29 mouse cellular contexts compared by ENCODE assay signal in genomic region chr12:87984000-87984399, GRCm38 (mm10). TPM values are rescaled to one million over a fixed set of nuclear protein-coding genes. Genes with fewer than 3 reads are reported as not detected.
A peak's percentile ranks its signal among the peaks of the same experiment; 100 is the strongest.
DNase-seq lines count a peak whose midpoint lies in the region.
"Not testable (repeated sequence)": the region's sequence is repeated elsewhere in the genome, so short reads cannot be mapped to it uniquely, and the experiment has no call there.
"Had no signal": no experiment of that assay in that cellular context is flagged by ENCODE, and none has a peak within 500 bp of the region (broad histone marks: within the 10 kb centered on the region; RNA-seq: fewer than 3 reads in every experiment).

No protein-coding gene starts in this region.

- H3K4me1 ChIP-seq in ES-E14 (ENCODE audit: control insufficient read depth in 2 of 2, insufficient read depth in 2 of 2, low read length in 2 of 2, poor library complexity in 1 of 2), result not testable (repeated sequence)

- not testable (repeated sequence) for H3K9me3 ChIP-seq in ES-E14 (ENCODE audit: control insufficient read depth, insufficient read depth, low read depth, low read length)

- not testable (repeated sequence) for H3K9ac ChIP-seq in ES-E14 (ENCODE audit: insufficient read depth, low read depth, low read length, poor library complexity, severe bottlenecking)

- in situ Hi-C loops in ES-E14 (cut with MboI; ENCODE audit: low sequenced_read_pairs in 2 of 2, unreplicated experiment in 2 of 2), result not testable (repeated sequence)

- DNase-seq in 416B (ENCODE audit: low read depth) (peak; percentile 6), ES-E14 (ENCODE audit: low read depth, low spot score) (peak; percentile 4), ZHBTc4 (ENCODE audit: low read depth, low spot score) (peak; percentile 9)
- DNase-seq in gonadal fat pad, adult 2 months (ENCODE audit: low read depth), result peak; percentile 31
- DNase-seq in kidney, postnatal 36 days, result peak; percentile 2 to 3
- peak; percentile 3 to 26 for DNase-seq in left cerebral cortex, postnatal 14 days (ENCODE audit: low spot score in 2 of 2)
- DNase-seq in lung, postnatal 36 days, result peak; percentile 1

- intact Hi-C loops in left cerebral cortex, postnatal 14 days (cut with DNase I), result not testable (repeated sequence)

- H3K27ac ChIP-seq in ES-E14 (ENCODE audit: insufficient read depth, low read depth, low read length, poor library complexity, severe bottlenecking), result not testable (repeated sequence)

- H3K4me3 ChIP-seq in ES-E14 (ENCODE audit: insufficient read depth in 1 of 2, low read depth in 1 of 2, low read length in 2 of 2, poor library complexity in 1 of 2, severe bottlenecking in 1 of 2), result not testable (repeated sequence)

- not testable (repeated sequence) for H3K36me3 ChIP-seq in ES-E14 (ENCODE audit: control insufficient read depth, insufficient read depth, low read length, poor library complexity, severe bottlenecking)

RNA-seq across cellular contexts. Expression of gene Gm2075, which starts 27.6 kb away (rescaled TPM):
- not detected in 2 replicates for total RNA-seq in ES-E14 (2012; rRNA removed)
- polyA plus RNA-seq in gonadal fat pad, adult 2 months (2012; rRNA removed), result not detected in 2 replicates
- total RNA-seq in left cerebral cortex, postnatal 14 days (2021), result not detected
- total RNA-seq: adrenal gland, adult 8-10 months; adrenal gland, postnatal 4 days; G1E; gastrocnemius, adult 18-20 months; gastrocnemius, postnatal 25 days; heart, adult 18-20 months; heart, postnatal 36 days; layer of hippocampus, postnatal 36 days; left cerebral cortex, postnatal 36 days had no signal
- polyA plus RNA-seq: embryonic facial prominence, embryonic 11.5 days; forebrain, embryonic 13.5 days; frontal cortex, adult 2 months; G1E; heart, embryonic 11.5 days; heart, embryonic 16.5 days; hindbrain, embryonic 12.5 days; intestine, embryonic 16.5 days; kidney, embryonic 14.5 days; limb, embryonic 13.5 days; liver, embryonic 12.5 days; midbrain, embryonic 14.5 days; neural tube, embryonic 15.5 days; stomach, embryonic 16.5 days had no signal

RNA-seq across cellular contexts. Expression of gene Gm2042, which starts 30.1 kb away (rescaled TPM):
- 0.26 TPM in 1 of 2 replicates, not detected in the other for total RNA-seq in ES-E14 (2012; rRNA removed)
- polyA plus RNA-seq in gonadal fat pad, adult 2 months (2012; rRNA removed), result not detected in 2 replicates
- not detected for total RNA-seq in left cerebral cortex, postnatal 14 days (2021)
- total RNA-seq: adrenal gland, adult 8-10 months; adrenal gland, postnatal 4 days; gastrocnemius, adult 18-20 months; gastrocnemius, postnatal 25 days; heart, adult 18-20 months; heart, postnatal 36 days; layer of hippocampus, postnatal 36 days; left cerebral cortex, postnatal 36 days had no signal
- polyA plus RNA-seq: embryonic facial prominence, embryonic 11.5 days; forebrain, embryonic 13.5 days; frontal cortex, adult 2 months; G1E; heart, embryonic 11.5 days; heart, embryonic 16.5 days; hindbrain, embryonic 12.5 days; intestine, embryonic 16.5 days; kidney, embryonic 14.5 days; limb, embryonic 13.5 days; liver, embryonic 12.5 days; midbrain, embryonic 14.5 days; neural tube, embryonic 15.5 days; stomach, embryonic 16.5 days had no signal

RNA-seq across cellular contexts. Expression of gene Gm6803, which starts 34.6 kb away (rescaled TPM):
- not detected in 2 replicates for total RNA-seq in ES-E14 (2012; rRNA removed)
- not detected in 2 replicates for polyA plus RNA-seq in gonadal fat pad, adult 2 months (2012; rRNA removed)
- total RNA-seq in left cerebral cortex, postnatal 14 days (2021), result not detected
- total RNA-seq: adrenal gland, adult 8-10 months; adrenal gland, postnatal 4 days; G1E; gastrocnemius, adult 18-20 months; gastrocnemius, postnatal 25 days; heart, adult 18-20 months; heart, postnatal 36 days; layer of hippocampus, postnatal 36 days; left cerebral cortex, postnatal 36 days had no signal
- polyA plus RNA-seq: embryonic facial prominence, embryonic 11.5 days; forebrain, embryonic 13.5 days; frontal cortex, adult 2 months; G1E; heart, embryonic 11.5 days; heart, embryonic 16.5 days; hindbrain, embryonic 12.5 days; intestine, embryonic 16.5 days; kidney, embryonic 14.5 days; limb, embryonic 13.5 days; liver, embryonic 12.5 days; midbrain, embryonic 14.5 days; neural tube, embryonic 15.5 days; stomach, embryonic 16.5 days had no signal

RNA-seq across cellular contexts. Expression of gene Gm2056, which starts 42.8 kb away (rescaled TPM):
- total RNA-seq in ES-E14 (2012; rRNA removed), result 3.2 and 3.3 TPM in 2 replicates
- polyA plus RNA-seq in gonadal fat pad, adult 2 months (2012; rRNA removed), result not detected in 2 replicates
- not detected for total RNA-seq in left cerebral cortex, postnatal 14 days (2021)
- total RNA-seq: adrenal gland, adult 8-10 months; adrenal gland, postnatal 4 days; gastrocnemius, adult 18-20 months; gastrocnemius, postnatal 25 days; heart, adult 18-20 months; heart, postnatal 36 days; layer of hippocampus, postnatal 36 days; left cerebral cortex, postnatal 36 days had no signal
- polyA plus RNA-seq: embryonic facial prominence, embryonic 11.5 days; forebrain, embryonic 13.5 days; frontal cortex, adult 2 months; G1E; heart, embryonic 11.5 days; heart, embryonic 16.5 days; hindbrain, embryonic 12.5 days; intestine, embryonic 16.5 days; kidney, embryonic 14.5 days; limb, embryonic 13.5 days; liver, embryonic 12.5 days; midbrain, embryonic 14.5 days; neural tube, embryonic 15.5 days; stomach, embryonic 16.5 days had no signal
